Mouse (Mus musculus) midbrain, embryonic 15.5 days (tissue): ENCODE measurements around the gene Cnpy2. TPM values are rescaled to one million over a fixed set of nuclear protein-coding genes. Genes with fewer than 3 reads are reported as not detected.

ENCODE experiments used
- ATAC-seq: fragments of 200-750 bp; cut with Nextera tagmentation; replicated peaks from 2 replicates; pipeline ENCODE4 v1.8.0; 2017; ENCODE audit warnings: moderate TSS enrichment
- H3K27ac ChIP-seq: fragments of 300-500 bp; sonication (generic); 2 replicates; pipeline ENCODE4 v1.5.1; 2015; ENCODE audit warnings: mild to moderate bottlenecking, inconsistent platforms
- H3K27me3 ChIP-seq: fragments of 300-500 bp; sonication (generic); replicated peaks from 2 replicates; pipeline ENCODE4 v1.6.1; 2015; ENCODE audit warnings: inconsistent platforms
- H3K36me3 ChIP-seq: fragments of 300-500 bp; sonication (generic); replicated peaks from 2 replicates; pipeline ENCODE4 v1.6.1; 2015; ENCODE audit warnings: inconsistent platforms
- H3K4me1 ChIP-seq: fragments of 300-500 bp; sonication (generic); 2 replicates; pipeline ENCODE4 v1.6.1; 2015; ENCODE audit warnings: inconsistent platforms
- H3K4me2 ChIP-seq: fragments of 300-500 bp; sonication (generic); 2 replicates; pipeline ENCODE4 v1.6.1; 2015; ENCODE audit warnings: inconsistent platforms, mild to moderate bottlenecking, moderate library complexity
- H3K4me3 ChIP-seq: fragments of 300-500 bp; sonication (generic); 2 replicates; pipeline ENCODE4 v1.5.1; 2015; ENCODE audit warnings: mild to moderate bottlenecking, inconsistent platforms
- H3K9ac ChIP-seq: fragments of 300-500 bp; sonication (generic); 2 replicates; pipeline ENCODE4 v1.6.1; 2015; ENCODE audit warnings: mild to moderate bottlenecking, inconsistent platforms
- H3K9me3 ChIP-seq: fragments of 300-500 bp; sonication (generic); 2 replicates; pipeline ENCODE4 v1.6.1; 2016; ENCODE audit warnings: inconsistent platforms
- WGBS: fragments of 180-500 bp; shearing (Covaris S2); methylation state at CpG from one replicate; pipeline ENCODE4 v1.1.7; 2015; ENCODE audit warnings: mixed read lengths; 5-methylcytosine and 5-hydroxymethylcytosine counted together
- polyA plus RNA-seq: library from polyadenylated mRNA; unstranded; fragments of >200 nt; fragmentation: Nextera tagmentation; extraction: Ambion mirVana; gene quantifications from 2 replicates; pipeline ENCODE4 v1.2.1, GENCODE M21; 2015

Gene Cnpy2
- polyA plus RNA-seq, 1 experiment from 2014 or later, result 194 TPM

DNA sequence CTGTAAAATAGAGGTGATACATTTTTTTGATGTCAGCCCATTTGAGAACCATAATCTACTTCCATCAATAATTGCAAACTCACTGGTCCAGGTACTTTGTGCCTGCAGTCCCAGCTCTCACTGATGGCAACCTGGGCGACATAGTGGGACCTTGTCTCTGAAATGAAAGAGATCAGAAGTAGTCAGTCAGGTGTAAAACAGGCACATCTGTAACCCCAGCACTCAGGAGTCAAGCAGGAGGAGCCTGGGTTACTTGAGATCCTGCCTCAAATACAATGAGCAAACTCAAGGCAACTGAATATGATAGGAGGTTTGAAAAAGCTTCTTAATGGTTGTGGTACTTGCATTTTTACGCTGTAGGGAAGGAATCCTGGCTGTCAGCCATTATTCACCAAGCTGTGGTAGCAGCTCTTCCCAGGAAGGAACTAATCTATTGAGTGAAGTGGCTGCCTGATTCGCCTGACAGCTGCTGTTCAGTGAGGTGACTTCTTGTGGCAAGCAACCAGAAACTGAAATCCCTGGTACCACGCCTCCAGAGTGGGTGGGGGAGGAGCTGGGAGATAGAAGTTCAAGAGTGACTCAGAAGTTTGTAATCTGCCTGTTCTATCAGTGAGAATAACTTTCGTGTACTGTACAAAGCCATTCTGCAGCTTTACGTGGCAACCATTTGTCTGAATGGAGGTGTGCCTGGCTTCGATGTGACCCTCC, 22.5 kb downstream of the Cnpy2 start:
- Histone ChIP-seq H3K9me3 (no peaks in the 10 kb centered on the region), H3K4me1 (peaks cover 16% of the 10 kb centered on the region; the same call in 1 of the 2 replicates), H3K27ac (peak overlapping the region; percentile 27; the same call in 1 of the 2 replicates), H3K36me3 (no peaks in the 10 kb centered on the region), H3K27me3 (no peaks in the 10 kb centered on the region), H3K4me3 (no peak overlapping the region), H3K4me2 (no peak overlapping the region), H3K9ac (no peak overlapping the region)
- 48% methylated on average over 7 of the region's 7 CpGs for WGBS
- no peak for ATAC-seq

DNA sequence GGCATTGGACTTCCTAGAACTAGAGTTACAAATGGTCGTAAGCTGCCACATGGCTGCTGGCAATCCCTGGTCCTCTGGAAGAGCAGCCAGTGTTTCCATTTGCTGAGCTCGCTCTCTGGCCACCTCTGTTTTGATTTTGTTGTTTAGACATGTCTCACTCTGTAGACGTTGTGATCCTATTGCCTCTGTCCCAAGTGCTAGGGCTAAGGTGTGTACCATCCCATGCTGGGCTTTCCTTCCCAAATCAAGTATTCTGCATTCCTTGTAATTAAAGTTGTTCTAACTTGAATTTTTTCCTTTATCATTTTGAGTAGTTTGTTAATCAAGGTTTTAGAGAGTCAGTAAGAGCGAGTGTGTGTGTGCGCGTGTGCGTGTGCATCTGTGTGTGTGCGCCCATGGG, 25.3 kb downstream of the Cnpy2 start:
- H3K4me1 ChIP-seq, result peaks cover 8% of the 10 kb centered on the region; the same call in 1 of the 2 replicates
- ATAC-seq, result no peak
- H3K27ac ChIP-seq, result no peak overlapping the region
- WGBS, result 93% methylated on average over 8 of the region's 8 CpGs
- no peaks in the 10 kb centered on the region for H3K9me3 ChIP-seq
- no peaks in the 10 kb centered on the region for H3K27me3 ChIP-seq
- no peak overlapping the region for H3K4me3 ChIP-seq
- H3K36me3 ChIP-seq, result peaks cover 21% of the 10 kb centered on the region
- H3K4me2 ChIP-seq, result no peak overlapping the region
- H3K9ac ChIP-seq, result no peak overlapping the region

DNA sequence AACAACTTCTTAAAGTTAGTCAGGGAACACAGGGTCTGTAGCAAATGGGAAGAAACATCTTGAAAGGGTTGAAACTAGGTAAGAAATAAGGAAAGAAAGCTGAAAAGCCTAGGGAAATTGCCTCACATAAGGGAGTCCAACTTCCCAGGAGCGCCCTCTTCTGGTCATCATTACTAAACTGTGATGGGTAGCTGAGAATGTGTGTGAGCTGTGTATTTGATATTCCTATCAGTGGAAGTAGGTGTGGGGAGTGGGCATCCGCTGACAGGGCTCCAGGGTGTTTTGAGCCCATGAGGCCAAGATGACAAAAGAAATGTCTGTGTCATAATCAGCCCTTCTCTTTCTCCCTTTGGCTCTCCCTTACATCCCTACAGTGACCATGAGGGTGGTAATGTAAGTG, 36.5 kb downstream of the Cnpy2 start:
- no peak for ATAC-seq
- Histone ChIP-seq H3K27ac (no peak overlapping the region), H3K9ac (no peak overlapping the region), H3K9me3 (no peaks in the 10 kb centered on the region), H3K4me3 (no peak overlapping the region), H3K4me2 (no peak overlapping the region), H3K27me3 (no peaks in the 10 kb centered on the region), H3K4me1 (no peaks in the 10 kb centered on the region), H3K36me3 (peaks cover 47% of the 10 kb centered on the region)
- WGBS, result 63% methylated on average over 2 of the region's 2 CpGs

DNA sequence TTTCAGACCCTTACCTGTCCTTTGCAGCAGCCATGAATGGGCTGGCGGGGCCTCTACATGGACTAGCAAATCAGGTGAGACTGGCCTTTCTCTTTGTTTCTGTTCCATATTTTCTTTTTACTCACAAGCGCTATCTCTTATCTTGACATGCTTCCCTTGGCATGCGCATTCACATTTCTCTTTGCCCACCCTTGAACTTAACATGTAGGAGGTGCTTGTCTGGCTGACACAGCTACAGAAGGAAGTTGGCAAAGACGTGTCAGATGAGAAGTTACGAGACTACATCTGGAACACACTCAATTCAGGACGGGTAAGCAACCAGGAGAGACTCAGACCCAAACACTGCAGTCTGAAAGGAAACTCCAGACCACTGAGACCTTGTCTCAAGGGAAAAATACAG, 37.0 kb downstream of the Cnpy2 start:
- Histone ChIP-seq H3K27me3 (no peaks in the 10 kb centered on the region), H3K4me1 (no peaks in the 10 kb centered on the region), H3K9me3 (no peaks in the 10 kb centered on the region), H3K36me3 (peaks cover 44% of the 10 kb centered on the region), H3K9ac (no peak overlapping the region), H3K4me3 (no peak overlapping the region), H3K4me2 (no peak overlapping the region), H3K27ac (no peak overlapping the region)
- WGBS, result 95% methylated on average over 6 of the region's 6 CpGs
- no peak for ATAC-seq

DNA sequence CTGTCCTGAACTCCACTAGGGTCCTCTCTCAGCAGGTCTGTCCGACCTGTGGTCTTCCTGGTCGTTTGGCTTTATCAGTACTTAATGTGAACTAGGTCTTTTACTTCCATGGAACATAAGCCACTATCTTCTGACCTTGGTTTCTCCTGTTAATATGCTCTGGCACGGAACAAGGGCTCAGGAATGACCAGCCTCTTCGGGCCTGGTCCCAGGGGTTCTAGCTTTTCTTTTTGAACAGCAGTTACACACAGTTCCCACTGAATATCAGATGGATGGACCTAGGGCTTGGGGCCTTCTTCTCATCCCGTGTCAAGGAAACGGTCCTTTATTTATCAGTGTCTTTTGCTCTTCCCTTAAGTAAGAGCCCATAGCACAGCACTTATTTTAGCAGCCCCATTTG, 39.6 kb downstream of the Cnpy2 start:
- H3K4me2 ChIP-seq, result no peak overlapping the region
- H3K36me3 ChIP-seq, result peaks cover 40% of the 10 kb centered on the region
- peaks cover 3% of the 10 kb centered on the region; the same call in 1 of the 2 replicates for H3K4me1 ChIP-seq
- no peaks in the 10 kb centered on the region for H3K9me3 ChIP-seq
- WGBS, result 90% methylated on average over 6 of the region's 6 CpGs
- no peak for ATAC-seq
- no peaks in the 10 kb centered on the region for H3K27me3 ChIP-seq
- no peak overlapping the region for H3K9ac ChIP-seq
- H3K27ac ChIP-seq, result no peak overlapping the region
- H3K4me3 ChIP-seq, result no peak overlapping the region

DNA sequence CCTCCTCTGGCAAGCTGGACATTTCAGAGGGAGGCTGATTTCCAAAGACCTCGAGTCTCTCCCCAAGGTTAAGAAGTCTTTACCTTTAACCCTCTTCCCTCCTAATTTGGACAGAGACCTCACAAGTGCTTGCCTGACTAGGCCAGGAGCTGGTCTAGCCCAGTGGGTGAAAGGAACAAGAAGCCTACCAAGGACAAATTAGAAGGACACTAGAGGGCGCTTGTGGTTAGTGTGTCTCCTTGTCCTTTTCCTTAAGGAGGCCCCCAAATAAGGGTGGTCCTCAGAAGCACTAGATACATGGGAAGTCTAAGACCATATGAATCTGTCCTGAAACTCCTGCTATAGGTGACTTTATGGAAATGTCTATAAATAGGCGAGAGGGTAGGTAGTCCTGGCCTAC, 40.3 kb downstream of the Cnpy2 start:
- Histone ChIP-seq H3K4me2 (no peak overlapping the region), H3K4me3 (no peak overlapping the region), H3K27me3 (no peaks in the 10 kb centered on the region), H3K9me3 (no peaks in the 10 kb centered on the region), H3K27ac (no peak overlapping the region), H3K9ac (no peak overlapping the region), H3K4me1 (peaks cover 8% of the 10 kb centered on the region), H3K36me3 (peaks cover 40% of the 10 kb centered on the region)
- 48% methylated on average over 3 of the region's 3 CpGs for WGBS
- no peak for ATAC-seq

DNA sequence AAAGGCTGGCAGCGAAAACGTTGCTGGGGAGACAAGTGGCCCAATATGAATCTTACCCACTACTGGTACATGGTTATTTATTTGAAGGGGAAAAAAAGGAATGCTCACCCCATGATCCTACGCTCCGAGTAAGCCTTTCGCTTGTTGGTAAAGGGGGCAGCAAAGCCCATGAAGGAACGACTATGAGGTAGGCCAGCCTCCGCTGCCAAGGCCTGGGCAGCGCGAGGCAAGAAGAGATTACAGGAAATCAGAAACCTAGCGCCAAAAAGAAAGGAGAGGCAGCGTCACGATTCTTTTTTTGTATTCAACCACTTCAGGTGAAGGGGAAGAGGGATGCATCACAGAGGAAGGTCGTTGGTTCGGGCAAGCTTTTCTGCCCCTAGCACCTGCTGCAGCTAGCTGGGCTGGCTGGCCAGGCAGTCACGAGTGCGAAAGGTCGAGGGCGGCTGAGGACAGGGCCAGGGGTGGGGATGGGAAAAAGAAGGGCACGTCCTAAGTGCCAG, 45.7 kb downstream of the Cnpy2 start:
- Histone ChIP-seq H3K4me1 (peaks cover 24% of the 10 kb centered on the region), H3K4me3 (peak overlapping the region; percentile 79), H3K27me3 (no peaks in the 10 kb centered on the region), H3K9ac (peak overlapping the region; percentile 73), H3K36me3 (peaks cover 4% of the 10 kb centered on the region; the same call in 1 of the 2 replicates), H3K9me3 (no peaks in the 10 kb centered on the region), H3K27ac (peak overlapping the region; percentile 96), H3K4me2 (peak overlapping the region; percentile 70)
- WGBS, result 16% methylated on average over 19 of the region's 19 CpGs
- no peak; the same call in 1 of the 2 replicates for ATAC-seq

DNA sequence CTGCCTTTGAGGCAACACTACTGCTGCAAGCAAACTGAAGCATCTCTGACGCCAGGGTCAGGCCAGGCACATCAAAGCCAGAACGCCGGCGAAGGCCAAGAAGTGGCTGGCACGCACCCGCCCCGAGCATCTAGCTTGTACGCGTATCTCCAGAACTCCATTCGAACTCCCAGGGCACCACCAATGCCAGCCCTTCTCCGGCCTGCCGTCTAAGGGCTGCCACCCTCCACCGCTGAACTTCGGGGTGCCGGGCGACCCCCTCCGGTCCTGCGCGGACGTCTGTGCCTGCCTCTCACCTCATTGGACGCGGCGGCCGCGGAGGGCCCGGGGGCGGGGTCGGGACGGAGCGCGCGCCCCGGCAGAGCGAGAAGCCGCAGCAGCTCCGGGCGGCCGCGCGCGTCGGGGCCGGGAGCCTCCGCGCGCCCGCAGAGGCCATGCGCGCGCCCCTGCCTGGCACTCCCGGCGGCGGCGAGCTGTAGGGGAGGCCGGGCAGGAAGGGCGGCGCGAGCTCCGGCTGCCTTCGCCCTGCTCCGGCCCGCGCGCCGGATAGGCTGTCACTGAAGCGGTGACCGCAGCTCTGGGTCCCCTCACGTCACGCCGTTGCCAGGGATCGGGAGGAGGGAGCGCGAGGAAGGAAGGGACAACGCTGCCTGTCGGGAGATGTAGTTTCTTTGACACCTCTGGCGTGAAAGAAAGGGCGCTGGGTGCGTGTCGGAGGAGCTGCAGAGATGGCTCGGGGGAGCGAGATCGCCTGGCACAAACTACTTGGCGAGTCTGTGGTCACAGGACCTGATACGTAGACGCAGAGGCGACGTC, 46.4 kb downstream of the Cnpy2 start, which contains the start of gene Coq10a:
TSS of gene Coq10a (minus strand) at position 596 of the 816 bp plus-strand sequence.
- peaks cover 4% of the 10 kb centered on the region; the same call in 1 of the 2 replicates for H3K36me3 ChIP-seq
- H3K4me3 ChIP-seq, result peak within 1 kb of the TSS; percentile 79
- peaks cover 24% of the 10 kb centered on the region for H3K4me1 ChIP-seq
- peak; percentile 95 for ATAC-seq
- no peaks in the 10 kb centered on the region for H3K9me3 ChIP-seq
- H3K4me2 ChIP-seq, result peak within 1 kb of the TSS; percentile 70
- under 1% methylated on average over 86 of the region's 87 CpGs for WGBS
- no peaks in the 10 kb centered on the region for H3K27me3 ChIP-seq
- H3K27ac ChIP-seq, result peak within 1 kb of the TSS; percentile 96
- peak within 1 kb of the TSS; percentile 73 for H3K9ac ChIP-seq

DNA sequence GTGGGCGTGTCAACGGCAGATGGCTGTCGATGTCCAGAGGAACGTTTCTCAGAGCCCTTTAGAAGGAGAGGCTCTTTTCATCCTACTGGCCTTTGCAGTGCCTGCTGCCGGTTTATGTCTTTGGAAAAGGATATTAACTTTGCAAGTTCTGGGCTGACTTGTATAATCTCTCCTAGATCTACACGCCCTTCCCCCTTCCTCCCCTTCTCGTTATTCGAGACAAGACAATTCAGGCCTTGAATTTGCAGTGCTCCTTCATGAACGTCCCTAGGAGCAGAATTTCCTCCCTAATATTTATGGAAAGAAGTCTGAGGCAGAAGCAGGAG, 46.9 kb downstream of the Cnpy2 start:
- H3K4me1 ChIP-seq, result peaks cover 24% of the 10 kb centered on the region
- peak overlapping the region; percentile 79 for H3K4me3 ChIP-seq
- H3K4me2 ChIP-seq, result peak overlapping the region; percentile 70
- H3K9ac ChIP-seq, result peak overlapping the region; percentile 73
- 2% methylated on average over 9 of the region's 9 CpGs for WGBS
- no peak for ATAC-seq
- H3K36me3 ChIP-seq, result 0 out of 2 replicates have a peak, but pooled peaks cover 3% of the 10 kb centered on the region
- H3K27me3 ChIP-seq, result no peaks in the 10 kb centered on the region
- peak overlapping the region; percentile 96 for H3K27ac ChIP-seq
- H3K9me3 ChIP-seq, result no peaks in the 10 kb centered on the region

DNA sequence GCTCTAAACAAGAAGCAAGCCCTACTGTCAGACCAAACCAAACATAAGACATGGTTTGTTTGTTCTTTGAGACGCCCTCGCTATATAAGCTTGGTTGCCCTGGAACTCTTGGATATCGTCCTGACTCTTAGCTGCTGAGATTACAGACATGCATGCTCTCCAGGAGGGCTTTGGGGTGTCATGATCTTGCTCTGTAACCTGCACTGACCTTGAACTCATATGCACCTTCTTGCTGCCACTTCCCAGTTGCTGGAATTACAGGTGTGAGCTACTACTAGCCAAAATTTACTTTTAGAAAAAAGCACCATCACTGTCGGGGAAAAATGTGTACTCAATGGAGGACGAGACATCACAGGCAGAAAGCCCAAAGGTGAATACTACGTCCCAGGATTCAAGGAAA, 47.3 kb downstream of the Cnpy2 start:
- no peak for ATAC-seq
- peak overlapping the region; percentile 73 for H3K9ac ChIP-seq
- H3K36me3 ChIP-seq, result no peaks in the 10 kb centered on the region
- WGBS, result 79% methylated on average over 6 of the region's 6 CpGs
- peaks cover 24% of the 10 kb centered on the region for H3K4me1 ChIP-seq
- H3K27me3 ChIP-seq, result no peaks in the 10 kb centered on the region
- H3K9me3 ChIP-seq, result no peaks in the 10 kb centered on the region
- peak overlapping the region; percentile 79 for H3K4me3 ChIP-seq
- peak overlapping the region; percentile 70 for H3K4me2 ChIP-seq
- H3K27ac ChIP-seq, result peak overlapping the region; percentile 96

DNA sequence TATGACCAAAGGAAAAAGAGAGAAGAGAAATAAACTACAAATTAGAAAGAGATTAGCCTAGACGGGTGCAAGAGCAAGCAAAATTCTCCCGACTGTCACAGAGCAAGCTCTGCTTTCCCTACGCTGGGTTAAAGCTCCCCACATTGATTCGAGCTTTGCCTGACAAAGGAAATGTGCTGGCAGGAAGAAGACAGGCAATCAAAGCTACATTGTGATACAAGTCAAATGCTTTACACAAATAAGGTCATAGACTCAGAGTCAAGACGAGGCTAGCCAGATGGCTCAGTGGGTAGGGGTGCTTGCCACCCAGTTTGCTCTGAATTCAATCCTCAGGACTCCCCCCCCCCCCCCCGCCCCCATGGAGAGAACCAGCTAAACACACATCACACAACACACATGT, 47.8 kb downstream of the Cnpy2 start:
- Histone ChIP-seq H3K27ac (peak overlapping the region; percentile 96; the same call in 1 of the 2 replicates), H3K36me3 (no peaks in the 10 kb centered on the region), H3K9ac (no peak overlapping the region), H3K27me3 (no peaks in the 10 kb centered on the region), H3K4me3 (no peak overlapping the region), H3K4me2 (no peak overlapping the region), H3K9me3 (no peaks in the 10 kb centered on the region), H3K4me1 (peaks cover 24% of the 10 kb centered on the region)
- ATAC-seq, result no peak
- WGBS, result 55% methylated on average over 5 of the region's 6 CpGs

DNA sequence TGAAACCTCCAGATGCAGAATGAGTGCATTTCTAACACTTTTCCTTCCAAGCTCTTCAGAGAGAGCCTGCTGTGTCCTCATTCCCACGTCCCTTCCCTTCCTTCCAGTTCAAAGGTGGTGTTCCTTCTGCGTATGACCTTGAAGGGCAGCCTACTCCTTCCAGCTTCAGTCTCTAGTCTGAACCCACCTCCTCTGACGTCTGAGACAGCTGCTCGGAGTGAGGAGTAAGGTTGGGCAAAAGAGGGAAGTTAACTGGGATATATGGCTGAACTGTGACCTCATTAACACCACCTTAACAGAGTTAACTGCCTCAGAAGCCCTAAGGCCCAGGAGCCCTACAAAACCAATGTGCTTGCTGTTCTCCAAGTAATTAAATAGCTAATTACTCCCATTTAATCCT, 48.3 kb downstream of the Cnpy2 start:
- WGBS, result 75% methylated on average over 4 of the region's 4 CpGs
- peaks cover 24% of the 10 kb centered on the region for H3K4me1 ChIP-seq
- H3K9me3 ChIP-seq, result no peaks in the 10 kb centered on the region

More for the DNA sequence above, 48.3 kb downstream of the Cnpy2 start:
- Histone ChIP-seq H3K4me2 (no peak overlapping the region), H3K4me3 (no peak overlapping the region), H3K27me3 (no peaks in the 10 kb centered on the region), H3K9ac (no peak overlapping the region), H3K36me3 (no peaks in the 10 kb centered on the region), H3K27ac (no peak overlapping the region)
- ATAC-seq, result no peak
